Mouse (Mus musculus): ENCODE measurements around the gene Ldlr. TPM values are rescaled to one million over a fixed set of nuclear protein-coding genes. Genes with fewer than 3 reads are reported as not detected.

The Ldlr gene
- polyA plus RNA-seq, 1 experiment from 2014 or later: 32.1 TPM

GRCm38 (mm10) chr9:21728261-21728832, 5.1 kb downstream of the Ldlr start:
- H3K36me3 ChIP-seq: peaks cover 37% of the 10 kb centered on the region
- peaks cover 23% of the 10 kb centered on the region for H3K4me1 ChIP-seq
- no peaks in the 10 kb centered on the region for H3K27me3 ChIP-seq
- H3K4me3 ChIP-seq: no peak overlapping the region
- no peak for ATAC-seq (ENCODE audit: low FRiP score)
- H3K9me3 ChIP-seq (replicated peaks): no peaks in the 10 kb centered on the region
- no peak overlapping the region for H3K27ac ChIP-seq
- H3K9ac ChIP-seq: no peak overlapping the region
- H3K4me2 ChIP-seq (replicated peaks): no peak overlapping the region
- 90% methylated on average over 10 of the region's 10 CpGs for WGBS

GRCm38 (mm10) chr9:21729264-21729663, 6.0 kb downstream of the Ldlr start:
- Histone ChIP-seq H3K27me3 (no peaks in the 10 kb centered on the region), H3K9ac (no peak overlapping the region), H3K4me3 (no peak overlapping the region), H3K36me3 (peaks cover 46% of the 10 kb centered on the region), H3K9me3 (replicated peaks) (no peaks in the 10 kb centered on the region), H3K27ac (no peak overlapping the region), H3K4me1 (peaks cover 23% of the 10 kb centered on the region), H3K4me2 (replicated peaks) (no peak overlapping the region)
- 87% methylated on average over 7 of the region's 7 CpGs for WGBS
- ATAC-seq (ENCODE audit: low FRiP score): no peak

GRCm38 (mm10) chr9:21732288-21732687, 9.0 kb downstream of the Ldlr start:
- no peak for ATAC-seq (ENCODE audit: low FRiP score)
- H3K9me3 ChIP-seq (replicated peaks): no peaks in the 10 kb centered on the region
- H3K4me2 ChIP-seq (replicated peaks): no peak overlapping the region
- H3K27me3 ChIP-seq: no peaks in the 10 kb centered on the region
- peaks cover 71% of the 10 kb centered on the region for H3K36me3 ChIP-seq
- WGBS: 95% methylated on average over 9 of the region's 9 CpGs
- no peaks in the 10 kb centered on the region for H3K4me1 ChIP-seq
- no peak overlapping the region for H3K9ac ChIP-seq
- no peak overlapping the region for H3K27ac ChIP-seq
- H3K4me3 ChIP-seq: no peak overlapping the region

- H3K9me3 ChIP-seq (replicated peaks): no peaks in the 10 kb centered on the region
- H3K27me3 ChIP-seq: no peaks in the 10 kb centered on the region
- ATAC-seq (ENCODE audit: low FRiP score): no peak
- WGBS: 83% methylated on average over 17 of the region's 17 CpGs
- H3K27ac ChIP-seq: no peak overlapping the region
- no peaks in the 10 kb centered on the region for H3K4me1 ChIP-seq
- peaks cover 82% of the 10 kb centered on the region for H3K36me3 ChIP-seq
- H3K4me3 ChIP-seq: no peak overlapping the region
- H3K9ac ChIP-seq: no peak overlapping the region
- no peak overlapping the region for H3K4me2 ChIP-seq (replicated peaks)
Measured at GRCm38 (mm10) chr9:21733446-21733845, 10.2 kb downstream of the Ldlr start.

GRCm38 (mm10) chr9:21733989-21734388, 10.7 kb downstream of the Ldlr start:
- WGBS: 95% methylated on average over 7 of the region's 7 CpGs
- H3K4me2 ChIP-seq (replicated peaks): no peak overlapping the region
- no peaks in the 10 kb centered on the region for H3K9me3 ChIP-seq (replicated peaks)
- H3K4me1 ChIP-seq: no peaks in the 10 kb centered on the region
- no peak overlapping the region for H3K27ac ChIP-seq
- peaks cover 85% of the 10 kb centered on the region for H3K36me3 ChIP-seq
- no peaks in the 10 kb centered on the region for H3K27me3 ChIP-seq
- no peak overlapping the region for H3K4me3 ChIP-seq
- no peak overlapping the region for H3K9ac ChIP-seq
- no peak for ATAC-seq (ENCODE audit: low FRiP score)

GRCm38 (mm10) chr9:21735126-21735525, 11.8 kb downstream of the Ldlr start:
- no peak overlapping the region for H3K4me2 ChIP-seq (replicated peaks)
- WGBS: 90% methylated on average over 14 of the region's 14 CpGs
- no peak for ATAC-seq (ENCODE audit: low FRiP score)
- no peak overlapping the region for H3K27ac ChIP-seq
- H3K4me3 ChIP-seq: no peak overlapping the region
- H3K4me1 ChIP-seq: no peaks in the 10 kb centered on the region
- no peak overlapping the region for H3K9ac ChIP-seq
- H3K36me3 ChIP-seq: peaks cover 87% of the 10 kb centered on the region
- H3K27me3 ChIP-seq: no peaks in the 10 kb centered on the region
- H3K9me3 ChIP-seq (replicated peaks): no peaks in the 10 kb centered on the region

GRCm38 (mm10) chr9:21736580-21736979, 13.3 kb downstream of the Ldlr start:
- H3K4me2 ChIP-seq (replicated peaks): no peak overlapping the region
- no peak for ATAC-seq (ENCODE audit: low FRiP score)
- 78% methylated on average over 3 of the region's 3 CpGs for WGBS
- H3K9me3 ChIP-seq (replicated peaks): no peaks in the 10 kb centered on the region
- peaks cover 91% of the 10 kb centered on the region for H3K36me3 ChIP-seq
- no peak overlapping the region for H3K27ac ChIP-seq
- H3K4me3 ChIP-seq: no peak overlapping the region
- H3K4me1 ChIP-seq: no peaks in the 10 kb centered on the region
- no peak overlapping the region for H3K9ac ChIP-seq
- no peaks in the 10 kb centered on the region for H3K27me3 ChIP-seq

- 91% methylated on average over 10 of the region's 10 CpGs for WGBS
Measured at GRCm38 (mm10) chr9:21737188-21737587, 13.9 kb downstream of the Ldlr start.

GRCm38 (mm10) chr9:21738776-21739175, 15.5 kb downstream of the Ldlr start:
- H3K9me3 ChIP-seq (replicated peaks): no peaks in the 10 kb centered on the region
- H3K9ac ChIP-seq: no peak overlapping the region
- no peak overlapping the region for H3K27ac ChIP-seq
- H3K4me3 ChIP-seq: no peak overlapping the region
- ATAC-seq (ENCODE audit: low FRiP score): no peak
- 93% methylated on average over 7 of the region's 7 CpGs for WGBS
- no peaks in the 10 kb centered on the region for H3K4me1 ChIP-seq
- H3K36me3 ChIP-seq: peaks cover 87% of the 10 kb centered on the region
- H3K4me2 ChIP-seq (replicated peaks): no peak overlapping the region
- no peaks in the 10 kb centered on the region for H3K27me3 ChIP-seq

More at GRCm38 (mm10) chr9:21737188-21737587, 13.9 kb downstream of the Ldlr start:
- H3K9ac ChIP-seq: no peak overlapping the region
- H3K27ac ChIP-seq: no peak overlapping the region
- no peak overlapping the region for H3K4me2 ChIP-seq (replicated peaks)
- H3K36me3 ChIP-seq: peaks cover 91% of the 10 kb centered on the region
- no peaks in the 10 kb centered on the region for H3K4me1 ChIP-seq
- H3K27me3 ChIP-seq: no peaks in the 10 kb centered on the region
- no peaks in the 10 kb centered on the region for H3K9me3 ChIP-seq (replicated peaks)
- no peak overlapping the region for H3K4me3 ChIP-seq
- no peak for ATAC-seq (ENCODE audit: low FRiP score)

- H3K9me3 ChIP-seq (replicated peaks): no peaks in the 10 kb centered on the region
- no peak overlapping the region for H3K4me3 ChIP-seq
- no peaks in the 10 kb centered on the region for H3K27me3 ChIP-seq
- peaks cover 87% of the 10 kb centered on the region for H3K36me3 ChIP-seq
- no peak overlapping the region for H3K9ac ChIP-seq
- H3K4me1 ChIP-seq: no peaks in the 10 kb centered on the region
- ATAC-seq (ENCODE audit: low FRiP score): no peak
- H3K27ac ChIP-seq: no peak overlapping the region
- H3K4me2 ChIP-seq (replicated peaks): no peak overlapping the region
- WGBS: 96% methylated on average over 14 of the region's 14 CpGs
Measured at GRCm38 (mm10) chr9:21740427-21740826, 17.1 kb downstream of the Ldlr start.

- Histone ChIP-seq H3K4me3 (no peak overlapping the region), H3K9me3 (replicated peaks) (no peaks in the 10 kb centered on the region), H3K27ac (no peak overlapping the region), H3K4me1 (no peaks in the 10 kb centered on the region), H3K36me3 (peaks cover 89% of the 10 kb centered on the region), H3K4me2 (replicated peaks) (no peak overlapping the region), H3K27me3 (no peaks in the 10 kb centered on the region), H3K9ac (no peak overlapping the region)
- 97% methylated on average over 11 of the region's 11 CpGs for WGBS
- no peak for ATAC-seq (ENCODE audit: low FRiP score)
Measured at GRCm38 (mm10) chr9:21741514-21741913, 18.2 kb downstream of the Ldlr start.

- Histone ChIP-seq H3K27me3 (no peaks in the 10 kb centered on the region), H3K4me2 (replicated peaks) (no peak overlapping the region), H3K9ac (no peak overlapping the region), H3K4me3 (no peak overlapping the region), H3K9me3 (replicated peaks) (no peaks in the 10 kb centered on the region), H3K36me3 (peaks cover 83% of the 10 kb centered on the region), H3K4me1 (no peaks in the 10 kb centered on the region), H3K27ac (no peak overlapping the region)
- ATAC-seq (ENCODE audit: low FRiP score): no peak
- 90% methylated on average over 3 of the region's 3 CpGs for WGBS
Measured at GRCm38 (mm10) chr9:21747238-21747774, 24.0 kb downstream of the Ldlr start.

GRCm38 (mm10) chr9:21748033-21748432, 24.8 kb downstream of the Ldlr start:
- no peak overlapping the region for H3K9ac ChIP-seq
- no peaks in the 10 kb centered on the region for H3K4me1 ChIP-seq
- H3K4me2 ChIP-seq (replicated peaks): no peak overlapping the region
- no peaks in the 10 kb centered on the region for H3K9me3 ChIP-seq (replicated peaks)
- no peaks in the 10 kb centered on the region for H3K27me3 ChIP-seq
- ATAC-seq (ENCODE audit: low FRiP score): no peak
- H3K27ac ChIP-seq: no peak overlapping the region
- H3K36me3 ChIP-seq: peaks cover 76% of the 10 kb centered on the region
- H3K4me3 ChIP-seq: no peak overlapping the region
- WGBS: 65% methylated on average over 7 of the region's 7 CpGs

Data from hindbrain, embryonic 12.5 days (tissue).